Mouse (Mus musculus) right cerebral cortex, adult 18-20 months (tissue): ENCODE data around the gene Muc5ac.

Source experiments
- DNase-seq: peaks from one replicate; pipeline ENCODE4 v3.0.0; 2022; ENCODE audit warnings: mixed read lengths

The Muc5ac gene

DNA sequence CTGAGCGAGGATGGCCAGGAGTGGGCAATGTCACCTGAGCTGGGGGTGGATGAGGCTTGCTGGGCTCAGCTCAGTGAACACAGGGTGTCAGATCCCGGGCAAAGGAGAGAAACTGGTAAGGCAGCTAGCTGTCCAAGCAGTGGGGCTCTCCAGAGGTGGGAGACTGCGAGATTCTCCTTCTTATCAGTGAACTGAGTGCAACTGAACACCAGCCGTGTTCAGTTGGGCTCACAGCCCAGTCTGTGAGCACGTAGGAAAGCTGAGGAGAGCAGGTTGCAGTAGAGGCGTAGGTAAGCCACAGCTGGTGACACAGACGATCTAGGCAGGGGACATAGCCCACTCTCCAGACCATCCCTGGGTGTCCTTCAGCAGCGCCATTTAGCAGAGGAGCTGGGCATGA lies 47.7 kb downstream of the Muc5ac start:
- no peak for DNase-seq

DNA sequence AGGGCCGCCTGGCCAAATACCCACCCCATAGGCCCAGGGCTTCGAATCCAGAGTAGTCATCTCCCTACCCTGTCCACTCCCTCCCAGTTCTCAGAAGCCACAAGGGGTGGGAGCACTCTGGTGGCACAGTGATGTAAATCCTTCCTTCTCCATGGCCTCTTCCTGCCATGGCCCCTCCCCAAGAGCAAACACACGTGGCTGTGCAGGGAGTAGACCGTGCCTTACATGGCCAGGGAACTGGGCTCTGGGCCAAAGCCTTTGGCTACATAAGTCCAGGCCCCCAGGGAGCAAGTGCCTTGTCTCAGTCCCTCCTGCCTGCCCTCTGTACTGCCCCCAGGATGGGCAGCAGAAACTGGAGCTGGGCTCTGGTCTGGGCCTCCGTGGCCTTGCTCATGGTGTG lies 50.0 kb downstream of the Muc5ac start, which contains the start of gene Muc5b:
Gene Muc5b (plus strand): TSS at position 292 of the 400 bp plus-strand sequence.
- DNase-seq: no peak

DNA sequence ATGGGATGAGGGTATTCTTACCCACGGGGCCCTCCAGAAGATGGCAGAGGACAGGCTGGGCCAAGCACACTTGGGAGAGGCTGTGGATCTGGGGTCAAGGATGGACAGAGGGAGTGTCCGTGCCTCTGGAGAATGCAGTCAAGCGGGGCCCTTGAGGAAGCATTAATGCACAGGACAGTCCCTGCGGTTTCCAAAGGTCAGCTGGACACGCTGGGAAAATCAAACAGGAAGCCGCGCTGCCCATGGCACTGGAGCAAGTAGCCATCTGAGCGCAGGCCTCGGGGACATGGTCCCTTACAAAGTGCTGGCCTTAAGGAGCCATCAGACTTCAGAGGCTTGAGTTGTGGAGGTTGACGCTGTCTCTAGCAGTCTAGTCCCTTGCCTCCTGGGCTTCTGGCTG lies 51.6 kb downstream of the Muc5ac start:
- no peak for DNase-seq

DNA sequence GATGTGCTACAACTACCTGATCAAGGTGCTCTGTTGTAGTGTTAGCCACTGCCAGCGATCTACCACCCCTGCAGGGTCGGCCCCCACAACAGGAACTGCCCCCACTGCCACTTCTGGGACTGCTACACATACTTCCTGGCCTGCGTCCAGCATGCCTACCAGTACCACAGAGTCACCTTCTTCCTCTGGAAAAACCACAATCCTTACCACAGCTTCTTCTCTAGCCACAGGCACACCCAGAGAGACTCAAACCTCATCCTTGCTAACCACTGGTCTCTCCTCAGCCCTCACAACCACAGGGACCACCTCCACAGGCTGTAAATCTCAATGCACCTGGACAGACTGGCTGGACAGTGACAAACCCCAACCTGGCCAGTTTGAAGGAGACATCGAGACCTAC lies 72.3 kb downstream of the Muc5ac start:
- no peak for DNase-seq
